Mouse (Mus musculus) spleen, embryonic (tissue): ENCODE results near the gene 1700008O03Rik.

Experiments
- CTCF ChIA-PET: fragments of 350-600 bp; sonication (Branson Sonifier 250); formaldehyde crosslinking; loops from one replicate; lab custom pipeline; 2022; lab: Charles Lee

1700008O03Rik gene

GRCm38 (mm10) chr7:44350957-44351711 is 34.5 kb downstream of the 1700008O03Rik start:
- CTCF ChIA-PET = interaction anchor here (0.7 to 1.7 kb wide), 4 partner anchors 10 to 88 kb away, joined by 3 to 4 read pairs (median 3); no protein-coding TSS in a partner anchor

GRCm38 (mm10) chr7:44349043-44349442 is 36.6 kb downstream of the 1700008O03Rik start:
- CTCF ChIA-PET = interaction anchor here (0.6 to 1.3 kb wide), 3 partner anchors 10 to 325 kb away, joined by 3 to 23 read pairs (median 4); no protein-coding TSS in a partner anchor

GRCm38 (mm10) chr7:44344622-44345021 is 41.0 kb downstream of the 1700008O03Rik start:
- CTCF ChIA-PET = no interaction called here

GRCm38 (mm10) chr7:44343459-44344015 is 42.1 kb downstream of the 1700008O03Rik start:
- CTCF ChIA-PET = interaction anchor here (0.6 kb wide), 1 partner anchor 483 kb away, joined by 6 read pairs; no protein-coding TSS in a partner anchor

GRCm38 (mm10) chr7:44341714-44342113 is 43.9 kb downstream of the 1700008O03Rik start:
- CTCF ChIA-PET = no interaction called here

- CTCF ChIA-PET = no interaction called here
Observed at GRCm38 (mm10) chr7:44341119-44341518, 44.5 kb downstream of the 1700008O03Rik start.

- CTCF ChIA-PET = no interaction called here
Observed at GRCm38 (mm10) chr7:44340226-44340625, 45.4 kb downstream of the 1700008O03Rik start.

- CTCF ChIA-PET = no interaction called here
Observed at GRCm38 (mm10) chr7:44337121-44337849, 48.3 kb downstream of the 1700008O03Rik start.

- CTCF ChIA-PET = no interaction called here
Observed at GRCm38 (mm10) chr7:44336046-44337021, 49.3 kb downstream of the 1700008O03Rik start.

GRCm38 (mm10) chr7:44335031-44335878 is 50.4 kb downstream of the 1700008O03Rik start:
- CTCF ChIA-PET = no interaction called here

- CTCF ChIA-PET = no interaction called here
Observed at GRCm38 (mm10) chr7:44334139-44334538, 51.5 kb downstream of the 1700008O03Rik start.

GRCm38 (mm10) chr7:44332336-44332735 is 53.3 kb downstream of the 1700008O03Rik start:
- CTCF ChIA-PET = no interaction called here

- CTCF ChIA-PET = no interaction called here
Observed at GRCm38 (mm10) chr7:44326614-44327013, 59.0 kb downstream of the 1700008O03Rik start.

GRCm38 (mm10) chr7:44322290-44322689 is 63.3 kb downstream of the 1700008O03Rik start:
- CTCF ChIA-PET = no interaction called here

GRCm38 (mm10) chr7:44320886-44321285 is 64.7 kb downstream of the 1700008O03Rik start:
- CTCF ChIA-PET = no interaction called here

- CTCF ChIA-PET = interaction anchor here (1.1 kb wide), 2 partner anchors 41 to 55 kb away, joined by 4 read pairs; no protein-coding TSS in a partner anchor
Observed at GRCm38 (mm10) chr7:44317913-44318312, 67.7 kb downstream of the 1700008O03Rik start.

GRCm38 (mm10) chr7:44312484-44312883 is 73.1 kb downstream of the 1700008O03Rik start:
- CTCF ChIA-PET = interaction anchor here (0.6 to 0.8 kb wide), 2 partner anchors 50 to 290 kb away, joined by 3 read pairs; no protein-coding TSS in a partner anchor

GRCm38 (mm10) chr7:44311713-44312304 is 73.8 kb downstream of the 1700008O03Rik start:
- CTCF ChIA-PET = interaction anchor here (0.6 kb wide), 1 partner anchor 290 kb away, joined by 3 read pairs; no protein-coding TSS in a partner anchor
